Mouse (Mus musculus) heart, adult 2 months (tissue): ENCODE data around the gene Dio1.

Experiments used
- CTCF ChIP-seq: fragments of 200-600 bp; IDR thresholded peaks from 2 replicates; pipeline ENCODE4 v1.8.1; 2022; ENCODE audit warnings: antibody characterized with exemption, mild to moderate bottlenecking, moderate library complexity
- EP300 ChIP-seq: fragments of 200-500 bp; IDR thresholded peaks from 2 replicates; pipeline ENCODE4 v1.6.1; 2011; ENCODE audit warnings: low read depth, low read length, control low read depth; ENCODE audit not compliant: insufficient read depth

- TF ChIP-seq CTCF, result no peak
- TF ChIP-seq EP300, result no peak
Observed at GRCm38 (mm10) chr4:107248061-107248460, 58.9 kb downstream of the Dio1 start.
